Mouse (Mus musculus): ENCODE measurements around the gene Fbxo48.

GRCm38 (mm10) chr11:16978161-16978707, 27.1 kb downstream of the Fbxo48 start:
- TF ChIP-seq CTCF (IDR thresholded peaks at IDR 0.05; ENCODE audit: extremely low read depth, insufficient read depth, low read length) (no peak), POLR2A (IDR thresholded peaks at IDR 0.05; ENCODE audit: extremely low read depth, insufficient read depth, low read length) (no peak)

Measured in cortical plate, adult 2 months (tissue).